Comparison of ENCODE assay signal across 14 mouse cellular contexts in the genomic region with DNA sequence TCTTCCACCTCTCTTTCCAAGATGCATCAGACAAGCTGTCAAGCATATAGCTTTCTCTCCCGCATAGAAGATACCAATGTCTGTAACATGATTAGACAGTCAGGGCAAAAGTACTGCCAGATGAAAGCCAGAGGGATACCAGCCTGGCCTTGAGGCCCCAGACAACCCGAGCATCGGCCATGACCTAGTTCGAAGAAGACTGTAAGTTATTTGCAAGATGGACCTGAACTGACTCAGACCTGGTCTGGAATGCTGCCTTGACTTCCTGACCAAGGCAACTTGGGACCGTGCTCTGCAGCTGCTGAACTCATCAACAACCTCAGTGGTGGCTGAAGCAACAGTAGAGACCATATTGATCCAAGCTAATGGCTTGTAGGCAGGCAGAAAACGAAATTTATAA. TPM values are rescaled to one million over a fixed set of nuclear protein-coding genes. Genes with fewer than 3 reads are reported as not detected.
DNase-seq lines count a peak whose midpoint lies in the region.
"Had no signal": no experiment of that assay in that cellular context is flagged by ENCODE, and none has a peak within 500 bp of the region (broad histone marks: within the 10 kb centered on the region; RNA-seq: fewer than 3 reads in every experiment).

No protein-coding gene starts in this region.

- DNase-seq in adrenal gland, adult 2 months, result peak; percentile 74
- DNase-seq in adrenal gland, adult 8-10 months, result peak; percentile 63
- DNase-seq in adrenal gland, postnatal 14 days, result peak; percentile 40
- DNase-seq in adrenal gland, postnatal 36 days, result peak; percentile 58 to 59
- DNase-seq in frontal cortex, adult 2 months (ENCODE audit: extremely low spot score in 1 of 2, low spot score in 1 of 2), result no peak
- no peak for DNase-seq in thymus, postnatal 4 days
- no peak for DNase-seq in MN1 (ENCODE audit: low spot score)
- DNase-seq: cerebellum, adult 11-12 months; cerebellum, adult 2 months; cerebellum, adult 9-10 months; cerebellum, postnatal 10 days; cerebellum, postnatal 25 days; forebrain, postnatal 0 days had no signal

RNA-seq across cellular contexts. Expression of a gene that starts 46.3 kb away (rescaled TPM):
- total RNA-seq in adrenal gland, adult 2 months (2021), result 1 to 10 TPM; 5.5 to 8.9 TPM
- 7.2 and 9.5 TPM in 2 replicates for polyA plus RNA-seq in adrenal gland, adult 2 months (2012; rRNA removed)
- 10 to 100 TPM in 3 of 4 experiments, 1 to 10 TPM in 1; 4.8 to 18.8 (median 14.4) TPM for total RNA-seq in adrenal gland, adult 8-10 months (2022)
- total RNA-seq in adrenal gland, postnatal 14 days (2021), result 6.0 and 7.2 TPM in 2 replicates
- 1 to 10 TPM; 3.6 to 5.3 TPM for total RNA-seq in adrenal gland, postnatal 36 days (2021)
- polyA plus RNA-seq in frontal cortex, adult 2 months (2012; rRNA removed), result 20.0 and 23.3 TPM in 2 replicates
- total RNA-seq: MEL had no signal

Comparison
In these comparisons a context has a peak if more than half of its experiments do, and no peak if none do; other contexts are left out.
1. DNase-seq: peak in adrenal gland, adult 2 months (single experiment), adrenal gland, adult 8-10 months (single experiment), adrenal gland, postnatal 14 days (single experiment) and adrenal gland, postnatal 36 days (2 of 2); none in frontal cortex, adult 2 months (0 of 2), thymus, postnatal 4 days (single experiment) and MN1 (single experiment).